Mouse (Mus musculus): ENCODE data around the gene Cltc. TPM values are rescaled to one million over a fixed set of nuclear protein-coding genes. Genes with fewer than 3 reads are reported as not detected.
A peak's percentile ranks its signal among the peaks of the same experiment; 100 is the strongest.

Gene Cltc
- polyA plus RNA-seq, 1 experiment: 86.1 TPM

DNA sequence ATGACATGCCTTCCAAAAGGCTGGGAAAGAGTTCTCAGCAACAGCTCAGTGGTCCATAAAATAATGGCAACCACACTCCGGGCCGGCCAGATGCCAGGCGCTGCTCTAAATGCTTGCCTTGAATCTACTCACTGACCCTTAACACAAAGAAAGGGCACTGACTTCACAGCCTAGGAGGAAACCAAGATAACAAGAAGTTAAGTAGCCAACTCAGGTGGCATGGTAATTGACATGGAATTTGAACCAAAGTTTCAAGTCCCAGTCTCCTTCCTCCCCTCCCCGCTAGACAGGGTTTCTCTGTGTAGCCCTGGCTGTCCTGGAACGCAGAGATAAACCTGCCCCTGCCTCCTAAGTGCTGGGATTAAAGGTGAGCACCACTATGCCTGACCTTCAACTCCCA is 78.4 kb downstream of the Cltc start:
- no peak overlapping the region for H3K4me3 ChIP-seq
- peaks cover 89% of the 10 kb centered on the region for H3K79me2 ChIP-seq (ENCODE audit: control insufficient read depth, insufficient read depth)
- H3K27me3 ChIP-seq (ENCODE audit: control insufficient read depth, insufficient read depth, insufficient read length): no peaks in the 10 kb centered on the region
- TF ChIP-seq TCF12 (IDR thresholded peaks at IDR 0.05; ENCODE audit: insufficient read depth, poor library complexity, severe bottlenecking) (no peak), E2F4 (IDR thresholded peaks at IDR 0.05; ENCODE audit: insufficient read depth) (no peak), MYOD1 (IDR thresholded peaks at IDR 0.05; ENCODE audit: control insufficient read depth in 1 of 3, insufficient read length in 2 of 3, low read depth in 2 of 3) (no peak), REST (IDR thresholded peaks at IDR 0.05; ENCODE audit: insufficient read depth, insufficient read length) (no peak), TCF3 (IDR thresholded peaks at IDR 0.05; ENCODE audit: insufficient read length, low read depth) (no peak), POLR2AphosphoS2 (IDR thresholded peaks at IDR 0.05; ENCODE audit: insufficient read length, low read depth) (no peak), CEBPB (IDR thresholded peaks at IDR 0.05; ENCODE audit: insufficient read depth, poor library complexity, severe bottlenecking) (no peak), USF1 (IDR thresholded peaks at IDR 0.05; ENCODE audit: low read depth) (no peak), SRF (IDR thresholded peaks at IDR 0.05; ENCODE audit: control insufficient read depth, insufficient read length, low read depth) (no peak)
- peaks cover 19% of the 10 kb centered on the region for H3K36me3 ChIP-seq (ENCODE audit: control insufficient read depth, insufficient read depth)
- no peak overlapping the region for H3K4me2 ChIP-seq (ENCODE audit: low read depth)
- no peak overlapping the region for H3ac ChIP-seq (ENCODE audit: control insufficient read depth, insufficient read length)

DNA sequence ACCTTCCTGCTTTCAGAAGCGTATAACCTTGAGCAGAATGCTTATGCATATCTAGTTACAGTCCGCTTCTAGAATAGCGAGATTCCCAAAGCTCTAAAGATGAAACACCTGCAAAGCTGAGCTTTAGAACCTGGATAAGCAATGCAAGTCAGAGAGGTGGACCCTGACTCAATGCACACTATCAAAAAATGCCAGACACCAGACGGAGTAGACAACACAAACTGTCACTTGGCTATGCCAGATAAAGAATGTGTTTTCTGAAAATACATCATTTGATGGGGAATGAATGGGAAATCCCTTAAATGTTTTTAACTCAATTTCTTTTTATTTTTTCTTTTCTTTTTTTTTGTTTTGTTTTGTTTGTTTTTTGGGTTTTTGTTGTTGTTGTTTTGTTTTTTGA is 81.8 kb downstream of the Cltc start:
- H3K79me2 ChIP-seq (ENCODE audit: control insufficient read depth, insufficient read depth): peaks cover 89% of the 10 kb centered on the region
- no peak overlapping the region for H3ac ChIP-seq (ENCODE audit: control insufficient read depth, insufficient read length)
- TF ChIP-seq POLR2AphosphoS2 (IDR thresholded peaks at IDR 0.05; ENCODE audit: insufficient read length, low read depth) (no peak), MAX (IDR thresholded peaks at IDR 0.05; ENCODE audit: low read depth) (no peak), TCF12 (IDR thresholded peaks at IDR 0.05; ENCODE audit: insufficient read depth, poor library complexity, severe bottlenecking) (no peak), MYOD1 (IDR thresholded peaks at IDR 0.05; ENCODE audit: control insufficient read depth in 1 of 3, insufficient read length in 2 of 3, low read depth in 2 of 3) (no peak), E2F4 (IDR thresholded peaks at IDR 0.05; ENCODE audit: insufficient read depth) (no peak), TCF3 (IDR thresholded peaks at IDR 0.05; ENCODE audit: insufficient read length, low read depth) (no peak), MYOG (IDR thresholded peaks at IDR 0.05; ENCODE audit: control insufficient read depth in 1 of 3, insufficient read depth in 1 of 3, insufficient read length in 2 of 3, low read depth in 2 of 3) (no peak), USF1 (IDR thresholded peaks at IDR 0.05; ENCODE audit: low read depth) (no peak), CEBPB (IDR thresholded peaks at IDR 0.05; ENCODE audit: insufficient read depth, poor library complexity, severe bottlenecking) (no peak), POLR2A (IDR thresholded peaks at IDR 0.05; ENCODE audit: insufficient read length, low read depth) (no peak), REST (IDR thresholded peaks at IDR 0.05; ENCODE audit: insufficient read depth, insufficient read length) (no peak), SRF (IDR thresholded peaks at IDR 0.05; ENCODE audit: control insufficient read depth, insufficient read length, low read depth) (no peak)
- no peak overlapping the region for H3K4me2 ChIP-seq (ENCODE audit: low read depth)
- H3K4me3 ChIP-seq: no peak overlapping the region
- no peaks in the 10 kb centered on the region for H3K27me3 ChIP-seq (ENCODE audit: control insufficient read depth, insufficient read depth, insufficient read length)
- peaks cover 19% of the 10 kb centered on the region for H3K36me3 ChIP-seq (ENCODE audit: control insufficient read depth, insufficient read depth)

DNA sequence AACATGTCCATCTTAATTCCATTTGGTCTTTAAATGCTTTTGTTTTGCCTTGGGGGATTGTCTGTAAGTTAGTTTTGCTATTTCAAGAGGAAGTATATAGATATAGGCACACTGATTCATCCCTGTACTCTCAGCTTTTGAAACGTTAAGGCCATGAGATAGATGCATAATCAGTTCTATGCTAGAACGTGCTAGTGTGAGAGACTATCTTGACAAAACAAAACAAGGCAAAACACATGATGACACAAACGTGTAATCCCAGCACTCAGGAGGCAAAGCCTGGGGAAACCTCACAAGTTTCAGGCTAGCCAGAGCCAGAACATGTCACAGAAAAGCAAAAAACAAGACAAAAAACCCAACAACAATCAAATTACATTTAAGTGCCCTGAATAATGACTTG is 84.6 kb downstream of the Cltc start:
- H3K36me3 ChIP-seq (ENCODE audit: control insufficient read depth, insufficient read depth): peaks cover 10% of the 10 kb centered on the region
- no peaks in the 10 kb centered on the region for H3K27me3 ChIP-seq (ENCODE audit: control insufficient read depth, insufficient read depth, insufficient read length)

DNA sequence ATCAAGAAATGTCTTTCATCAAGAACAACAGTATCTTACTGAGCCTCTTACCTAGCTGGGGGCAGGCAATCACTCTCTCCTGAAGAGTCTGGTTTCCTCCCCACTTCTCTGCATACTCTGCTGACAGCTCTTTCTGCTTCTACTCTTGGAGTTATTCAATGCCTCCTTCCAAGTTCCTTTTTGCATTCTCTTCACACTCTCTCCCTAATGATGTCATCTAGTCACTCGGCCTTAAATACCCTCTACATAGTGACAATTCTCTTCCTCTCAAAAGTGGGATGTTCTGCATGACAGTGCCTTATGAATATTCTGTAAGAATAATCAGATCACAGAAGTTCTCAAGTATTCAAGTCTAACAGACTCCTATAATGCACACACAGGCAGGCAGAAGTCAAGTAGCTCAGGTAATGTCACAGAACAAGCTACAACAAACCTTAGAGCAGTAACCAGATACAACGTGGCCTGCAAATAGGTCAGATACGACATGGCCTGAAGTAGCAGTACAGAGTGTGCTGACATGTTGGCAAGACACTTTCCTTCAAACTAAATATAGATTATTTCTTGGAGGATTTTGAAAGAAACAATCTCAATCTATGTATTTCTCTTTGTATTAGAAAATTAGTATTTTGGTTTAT is 86.2 kb downstream of the Cltc start:
- Histone ChIP-seq H3K4me2 (ENCODE audit: low read depth) (no peak overlapping the region), H3K4me3 (no peak overlapping the region), H3K27me3 (ENCODE audit: control insufficient read depth, insufficient read depth, insufficient read length) (no peaks in the 10 kb centered on the region), H3K79me2 (ENCODE audit: control insufficient read depth, insufficient read depth) (peaks cover 89% of the 10 kb centered on the region), H3K36me3 (ENCODE audit: control insufficient read depth, insufficient read depth) (peaks cover 6% of the 10 kb centered on the region), H3ac (ENCODE audit: control insufficient read depth, insufficient read length) (no peak overlapping the region)
- TF ChIP-seq TCF12 (IDR thresholded peaks at IDR 0.05; ENCODE audit: insufficient read depth, poor library complexity, severe bottlenecking): no peak
- no peak for TF ChIP-seq CEBPB (IDR thresholded peaks at IDR 0.05; ENCODE audit: insufficient read depth, poor library complexity, severe bottlenecking)
- no peak for TF ChIP-seq REST (IDR thresholded peaks at IDR 0.05; ENCODE audit: insufficient read depth, insufficient read length)
- no peak for TF ChIP-seq TCF3 (IDR thresholded peaks at IDR 0.05; ENCODE audit: insufficient read length, low read depth)
- TF ChIP-seq POLR2A (IDR thresholded peaks at IDR 0.05; ENCODE audit: insufficient read length, low read depth): no peak
- no peak for TF ChIP-seq USF1 (IDR thresholded peaks at IDR 0.05; ENCODE audit: low read depth)
- TF ChIP-seq MAX (IDR thresholded peaks at IDR 0.05; ENCODE audit: low read depth): no peak
- TF ChIP-seq SRF (IDR thresholded peaks at IDR 0.05; ENCODE audit: control insufficient read depth, insufficient read length, low read depth): no peak
- no peak for TF ChIP-seq MYOD1 (IDR thresholded peaks at IDR 0.05; ENCODE audit: control insufficient read depth in 1 of 3, insufficient read length in 2 of 3, low read depth in 2 of 3)

More for the DNA sequence above, 84.6 kb downstream of the Cltc start:
- Histone ChIP-seq H3K79me2 (ENCODE audit: control insufficient read depth, insufficient read depth) (peaks cover 90% of the 10 kb centered on the region), H3K4me3 (no peak overlapping the region), H3K4me2 (ENCODE audit: low read depth) (no peak overlapping the region), H3ac (ENCODE audit: control insufficient read depth, insufficient read length) (no peak overlapping the region)
- TF ChIP-seq TCF12 (IDR thresholded peaks at IDR 0.05; ENCODE audit: insufficient read depth, poor library complexity, severe bottlenecking) (no peak), CEBPB (IDR thresholded peaks at IDR 0.05; ENCODE audit: insufficient read depth, poor library complexity, severe bottlenecking) (peak; percentile 81; the same call in 1 of the 2 replicates), E2F4 (IDR thresholded peaks at IDR 0.05; ENCODE audit: insufficient read depth) (no peak), REST (IDR thresholded peaks at IDR 0.05; ENCODE audit: insufficient read depth, insufficient read length) (no peak), POLR2AphosphoS2 (IDR thresholded peaks at IDR 0.05; ENCODE audit: insufficient read length, low read depth) (no peak), TCF3 (IDR thresholded peaks at IDR 0.05; ENCODE audit: insufficient read length, low read depth) (no peak), POLR2A (IDR thresholded peaks at IDR 0.05; ENCODE audit: insufficient read length, low read depth) (no peak)

DNA sequence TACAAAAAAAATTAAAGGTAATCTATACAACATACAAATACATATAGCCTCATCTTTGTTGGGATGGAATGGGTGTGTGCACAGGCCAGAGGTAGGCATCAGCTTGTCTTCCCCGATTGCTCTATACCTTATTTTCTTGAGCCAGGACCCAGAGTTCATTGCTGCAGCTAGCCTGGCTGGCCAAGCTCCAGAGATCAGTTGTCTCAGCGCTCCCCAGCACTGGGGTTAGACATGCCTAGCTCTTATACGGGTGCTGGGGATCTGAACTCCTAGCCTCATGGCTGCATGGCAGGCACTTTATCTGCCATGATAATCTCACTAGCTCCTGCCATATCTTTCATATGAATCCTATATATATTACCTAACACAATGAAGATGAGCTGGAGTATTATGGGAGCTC is 89.2 kb downstream of the Cltc start:
- Histone ChIP-seq H3K27me3 (ENCODE audit: control insufficient read depth, insufficient read depth, insufficient read length) (no peaks in the 10 kb centered on the region), H3K36me3 (ENCODE audit: control insufficient read depth, insufficient read depth) (peaks cover 11% of the 10 kb centered on the region), H3ac (ENCODE audit: control insufficient read depth, insufficient read length) (no peak overlapping the region), H3K79me2 (ENCODE audit: control insufficient read depth, insufficient read depth) (peaks cover 62% of the 10 kb centered on the region), H3K4me3 (no peak overlapping the region), H3K4me2 (ENCODE audit: low read depth) (no peak overlapping the region)
- TF ChIP-seq USF1 (IDR thresholded peaks at IDR 0.05; ENCODE audit: low read depth) (no peak), MYOD1 (IDR thresholded peaks at IDR 0.05; ENCODE audit: control insufficient read depth in 1 of 3, insufficient read length in 2 of 3, low read depth in 2 of 3) (no peak), REST (IDR thresholded peaks at IDR 0.05; ENCODE audit: insufficient read depth, insufficient read length) (no peak)

Data from myocyte (in vitro differentiated cells).